Mouse (Mus musculus) E14TG2a.4 (cell line): ENCODE measurements around the gene Zmynd12.

Experiments used
- CTCF ChIP-seq: conservative IDR thresholded peaks from 2 replicates; pipeline ENCODE4 v1.5.1; 2014; ENCODE audit warnings: low read length
- NANOG ChIP-seq: IDR thresholded peaks from 2 replicates; pipeline ENCODE4 v1.6.1; 2014; ENCODE audit warnings: borderline replicate concordance, low read length, mixed read lengths
- POU5F1 ChIP-seq: IDR thresholded peaks from 2 replicates; pipeline ENCODE4 v1.6.1; 2014; ENCODE audit warnings: low read length, borderline replicate concordance

GRCm38 (mm10) chr4:119422294-119422964, at the start of gene Zmynd12, which contains the start of gene Ppcs:
- TF ChIP-seq CTCF (no peak), POU5F1 (no peak), NANOG (no peak)
